Mouse (Mus musculus) limb, embryonic 15.5 days (tissue): ENCODE data around the gene Clpx. TPM values are rescaled to one million over a fixed set of nuclear protein-coding genes. Genes with fewer than 3 reads are reported as not detected.
"Not testable (repeated sequence)": the region's sequence is repeated elsewhere in the genome, so short reads cannot be mapped to it uniquely, and the experiment has no call there.

Source experiments
- ATAC-seq: fragments of 200-750 bp; cut with Nextera tagmentation; 2 replicates; pipeline ENCODE4 v1.8.0; 2017; ENCODE audit warnings: low read depth, moderate TSS enrichment; ENCODE audit not compliant: insufficient number of reproducible peaks, low FRiP score, low TSS enrichment
- H3K27ac ChIP-seq: fragments of 300-500 bp; sonication (generic); 2 replicates; pipeline ENCODE4 v1.5.1; 2015; ENCODE audit warnings: moderate library complexity, mild to moderate bottlenecking, inconsistent platforms
- H3K27me3 ChIP-seq: fragments of 300-500 bp; sonication (generic); 2 replicates; pipeline ENCODE4 v1.6.1; 2015; ENCODE audit warnings: inconsistent platforms
- H3K36me3 ChIP-seq: fragments of 300-500 bp; sonication (generic); 2 replicates; pipeline ENCODE4 v1.6.1; 2015; ENCODE audit warnings: inconsistent platforms
- H3K4me1 ChIP-seq: fragments of 300-500 bp; sonication (generic); 2 replicates; pipeline ENCODE4 v1.6.1; 2015; ENCODE audit warnings: inconsistent platforms
- H3K4me2 ChIP-seq: fragments of 300-500 bp; sonication (generic); 2 replicates; pipeline ENCODE4 v1.6.1; 2015; ENCODE audit warnings: mild to moderate bottlenecking, inconsistent platforms
- H3K4me3 ChIP-seq: fragments of 300-500 bp; sonication (generic); 2 replicates; pipeline ENCODE4 v1.5.1; 2015; ENCODE audit warnings: mild to moderate bottlenecking, inconsistent platforms
- H3K9ac ChIP-seq: fragments of 300-500 bp; sonication (generic); 2 replicates; pipeline ENCODE4 v1.6.1; 2015; ENCODE audit warnings: inconsistent platforms
- H3K9me3 ChIP-seq: fragments of 300-500 bp; sonication (generic); 2 replicates; pipeline ENCODE4 v1.6.1; 2016; ENCODE audit warnings: inconsistent platforms
- WGBS: fragments of 180-500 bp; shearing (Covaris S2); methylation state at CpG from one replicate; pipeline ENCODE4 v1.1.7; 2015; 5-methylcytosine and 5-hydroxymethylcytosine counted together
- polyA plus RNA-seq: library from polyadenylated mRNA; unstranded; fragments of >200 nt; fragmentation: Nextera tagmentation; extraction: Ambion mirVana; gene quantifications from 2 replicates; pipeline ENCODE4 v1.2.1, GENCODE M21; 2015

The Clpx gene
- polyA plus RNA-seq, 1 experiment from 2014 or later: 55.3 TPM

GRCm38 (mm10) chr9:65267742-65268515, 26.1 kb upstream of the Clpx start:
- H3K9ac ChIP-seq: no peak overlapping the region

GRCm38 (mm10) chr9:65273048-65273809, 20.8 kb upstream of the Clpx start:
- H3K4me1 ChIP-seq: peaks cover 3% of the 10 kb centered on the region; the same call in 1 of the 2 replicates
- WGBS: 88% methylated on average over 13 of the region's 13 CpGs
- no peaks in the 10 kb centered on the region for H3K27me3 ChIP-seq
- no peak overlapping the region for H3K4me2 ChIP-seq
- no peak overlapping the region for H3K27ac ChIP-seq
- H3K9ac ChIP-seq: no peak overlapping the region
- no peaks in the 10 kb centered on the region for H3K36me3 ChIP-seq
- ATAC-seq: no peak
- H3K9me3 ChIP-seq: no peaks in the 10 kb centered on the region
- no peak overlapping the region for H3K4me3 ChIP-seq

More at GRCm38 (mm10) chr9:65267742-65268515, 26.1 kb upstream of the Clpx start:
- Histone ChIP-seq H3K9me3 (no peaks in the 10 kb centered on the region), H3K36me3 (no peaks in the 10 kb centered on the region), H3K27me3 (no peaks in the 10 kb centered on the region), H3K27ac (peak overlapping the region; percentile 47), H3K4me1 (peaks cover 22% of the 10 kb centered on the region), H3K4me2 (no peak overlapping the region), H3K4me3 (no peak overlapping the region)
- ATAC-seq: no peak
- WGBS: 39% methylated on average over 7 of the region's 7 CpGs

- 71% methylated on average over 4 of the region's 4 CpGs for WGBS
- Histone ChIP-seq H3K4me3 (no peak overlapping the region), H3K4me1 (no peaks in the 10 kb centered on the region), H3K9ac (no peak overlapping the region), H3K27ac (no peak overlapping the region), H3K36me3 (no peaks in the 10 kb centered on the region), H3K27me3 (no peaks in the 10 kb centered on the region), H3K9me3 (no peaks in the 10 kb centered on the region), H3K4me2 (no peak overlapping the region)
- ATAC-seq: no peak
Observed at GRCm38 (mm10) chr9:65273873-65274272, 20.2 kb upstream of the Clpx start.

- 76% methylated on average over 3 of the region's 3 CpGs for WGBS
- H3K4me2 ChIP-seq, H3K4me3 ChIP-seq, H3K36me3 ChIP-seq, ATAC-seq, H3K9me3 ChIP-seq, H3K27ac ChIP-seq, H3K27me3 ChIP-seq, H3K4me1 ChIP-seq, H3K9ac ChIP-seq: not testable (repeated sequence)
Observed at GRCm38 (mm10) chr9:65274851-65275250, 19.2 kb upstream of the Clpx start.

- Histone ChIP-seq H3K9me3 (no peaks in the 10 kb centered on the region), H3K4me2 (no peak overlapping the region), H3K4me3 (no peak overlapping the region), H3K36me3 (no peaks in the 10 kb centered on the region), H3K27ac (no peak overlapping the region), H3K9ac (no peak overlapping the region), H3K27me3 (no peaks in the 10 kb centered on the region), H3K4me1 (no peaks in the 10 kb centered on the region)
- no peak for ATAC-seq
- 78% methylated on average over 4 of the region's 4 CpGs for WGBS
Observed at GRCm38 (mm10) chr9:65275810-65276530, 18.1 kb upstream of the Clpx start.

GRCm38 (mm10) chr9:65281536-65282151, 12.4 kb upstream of the Clpx start:
- Histone ChIP-seq H3K4me3 (no peak overlapping the region), H3K36me3 (no peaks in the 10 kb centered on the region), H3K9me3 (no peaks in the 10 kb centered on the region), H3K4me1 (no peaks in the 10 kb centered on the region), H3K4me2 (no peak overlapping the region), H3K27me3 (no peaks in the 10 kb centered on the region), H3K9ac (no peak overlapping the region), H3K27ac (peak overlapping the region; percentile 65; the same call in 1 of the 2 replicates)
- ATAC-seq: no peak
- 70% methylated on average over 5 of the region's 5 CpGs for WGBS

- H3K4me3 ChIP-seq: no peak overlapping the region
- no peak for ATAC-seq
Observed at GRCm38 (mm10) chr9:65283301-65283700, 10.8 kb upstream of the Clpx start.

GRCm38 (mm10) chr9:65288252-65288651, 5.8 kb upstream of the Clpx start:
- not testable (repeated sequence) for ATAC-seq, H3K27ac ChIP-seq, H3K9ac ChIP-seq, H3K4me2 ChIP-seq, H3K9me3 ChIP-seq, H3K27me3 ChIP-seq, H3K4me3 ChIP-seq, H3K36me3 ChIP-seq, H3K4me1 ChIP-seq
- 75% methylated on average over 5 of the region's 5 CpGs for WGBS

More at GRCm38 (mm10) chr9:65283301-65283700, 10.8 kb upstream of the Clpx start:
- WGBS: 2% methylated on average over 3 of the region's 3 CpGs
- Histone ChIP-seq H3K4me1 (no peaks in the 10 kb centered on the region), H3K9me3 (no peaks in the 10 kb centered on the region), H3K27ac (no peak overlapping the region), H3K4me2 (no peak overlapping the region), H3K9ac (no peak overlapping the region), H3K27me3 (no peaks in the 10 kb centered on the region), H3K36me3 (no peaks in the 10 kb centered on the region)

GRCm38 (mm10) chr9:65289988-65290387, 4.1 kb upstream of the Clpx start:
- no peak overlapping the region for H3K4me3 ChIP-seq
- H3K4me1 ChIP-seq: peaks cover 9% of the 10 kb centered on the region; the same call in 1 of the 2 replicates
- no peak for ATAC-seq
- no peaks in the 10 kb centered on the region for H3K36me3 ChIP-seq
- H3K27me3 ChIP-seq: no peaks in the 10 kb centered on the region
- WGBS: 85% methylated on average over 4 of the region's 4 CpGs
- H3K27ac ChIP-seq: no peak overlapping the region
- H3K4me2 ChIP-seq: no peak overlapping the region
- no peak overlapping the region for H3K9ac ChIP-seq
- H3K9me3 ChIP-seq: no peaks in the 10 kb centered on the region

GRCm38 (mm10) chr9:65292421-65292820, 1.6 kb upstream of the Clpx start:
- ATAC-seq: no peak
- Histone ChIP-seq H3K27ac (0 out of 2 replicates have a peak overlapping the region, but pooled peaks have one; percentile 95), H3K9ac (no peak overlapping the region), H3K9me3 (no peaks in the 10 kb centered on the region), H3K4me2 (no peak overlapping the region), H3K36me3 (peaks cover 2% of the 10 kb centered on the region; the same call in 1 of the 2 replicates), H3K27me3 (no peaks in the 10 kb centered on the region), H3K4me1 (peaks cover 15% of the 10 kb centered on the region), H3K4me3 (no peak overlapping the region)
- 90% methylated on average over 3 of the region's 3 CpGs for WGBS

- Histone ChIP-seq H3K4me1 (peaks cover 15% of the 10 kb centered on the region), H3K4me3 (peak overlapping the region; percentile 92), H3K36me3 (peaks cover 6% of the 10 kb centered on the region; the same call in 1 of the 2 replicates), H3K9ac (peak overlapping the region; percentile 68), H3K27ac (peak overlapping the region; percentile 95), H3K9me3 (no peaks in the 10 kb centered on the region), H3K4me2 (peak overlapping the region; percentile 54), H3K27me3 (no peaks in the 10 kb centered on the region)
- 14% methylated on average over 5 of the region's 5 CpGs for WGBS
- no peak for ATAC-seq
Observed at GRCm38 (mm10) chr9:65293119-65293518, 941 bp upstream of the Clpx start.
